Mouse (Mus musculus) forebrain, embryonic 16.5 days (tissue): Measurements from ENCODE around the gene Pam16. TPM values are rescaled to one million over a fixed set of nuclear protein-coding genes. Genes with fewer than 3 reads are reported as not detected.

Experiments
- ATAC-seq: fragments of 200-750 bp; cut with Nextera tagmentation; 2 replicates; pipeline ENCODE4 v1.8.0; 2017; ENCODE audit warnings: mild to moderate bottlenecking, moderate library complexity
- H3K27ac ChIP-seq: fragments of 300-500 bp; sonication (generic); 2 replicates; pipeline ENCODE4 v1.5.1; 2014; ENCODE audit warnings: low read length, control low read depth
- H3K27me3 ChIP-seq: fragments of 300-500 bp; sonication (generic); replicated peaks from 2 replicates; pipeline ENCODE4 v1.6.1; 2014; ENCODE audit warnings: low read length; ENCODE audit not compliant: control insufficient read depth, insufficient read depth
- H3K36me3 ChIP-seq: fragments of 300-500 bp; sonication (generic); 2 replicates; pipeline ENCODE4 v1.6.1; 2014; ENCODE audit not compliant: control insufficient read depth, insufficient read depth
- H3K4me1 ChIP-seq: fragments of 300-500 bp; sonication (generic); replicated peaks from 2 replicates; pipeline ENCODE4 v1.6.1; 2014; ENCODE audit warnings: low read length; ENCODE audit not compliant: control insufficient read depth, insufficient read depth
- H3K4me2 ChIP-seq: fragments of 300-500 bp; sonication (generic); 2 replicates; pipeline ENCODE4 v1.6.1; 2014; ENCODE audit warnings: mild to moderate bottlenecking, low read length, control low read depth
- H3K4me3 ChIP-seq: fragments of 300-500 bp; sonication (generic); replicated peaks from 2 replicates; pipeline ENCODE4 v1.5.1; 2014; ENCODE audit warnings: mild to moderate bottlenecking, low read length, control low read depth
- H3K9ac ChIP-seq: fragments of 300-500 bp; sonication (generic); replicated peaks from 2 replicates; pipeline ENCODE4 v1.6.1; 2014; ENCODE audit warnings: low read depth, low read length, control low read depth
- H3K9me3 ChIP-seq: fragments of 300-500 bp; sonication (generic); 2 replicates; pipeline ENCODE4 v1.6.1; 2016; ENCODE audit warnings: low read length; ENCODE audit not compliant: control insufficient read depth
- WGBS: fragments of 180-500 bp; shearing (Covaris S2); extraction: QIAGEN DNeasy Blood & Tissue Kit; methylation state at CpG from one replicate; pipeline ENCODE4 v1.1.7; 2014; 5-methylcytosine and 5-hydroxymethylcytosine counted together
- polyA plus RNA-seq: library from polyadenylated mRNA; unstranded; fragments of >200 nt; fragmentation: Nextera tagmentation; extraction: Ambion mirVana; gene quantifications from 2 replicates; pipeline ENCODE4 v1.2.1, GENCODE M21; 2015

The Pam16 gene
- polyA plus RNA-seq, 1 experiment from 2014 or later: 157 TPM

GRCm38 (mm10) chr16:4599616-4600015, 25.2 kb downstream of the Pam16 start:
- Histone ChIP-seq H3K9me3 (no peaks in the 10 kb centered on the region), H3K4me3 (no peak overlapping the region), H3K4me2 (no peak overlapping the region), H3K9ac (no peak overlapping the region), H3K27ac (no peak overlapping the region), H3K27me3 (no peaks in the 10 kb centered on the region), H3K4me1 (peaks cover 45% of the 10 kb centered on the region), H3K36me3 (no peaks in the 10 kb centered on the region)
- whole genome bisulfite sequencing: 86% methylated on average over 3 of the region's 3 CpGs
- ATAC-seq: no peak

DNA sequence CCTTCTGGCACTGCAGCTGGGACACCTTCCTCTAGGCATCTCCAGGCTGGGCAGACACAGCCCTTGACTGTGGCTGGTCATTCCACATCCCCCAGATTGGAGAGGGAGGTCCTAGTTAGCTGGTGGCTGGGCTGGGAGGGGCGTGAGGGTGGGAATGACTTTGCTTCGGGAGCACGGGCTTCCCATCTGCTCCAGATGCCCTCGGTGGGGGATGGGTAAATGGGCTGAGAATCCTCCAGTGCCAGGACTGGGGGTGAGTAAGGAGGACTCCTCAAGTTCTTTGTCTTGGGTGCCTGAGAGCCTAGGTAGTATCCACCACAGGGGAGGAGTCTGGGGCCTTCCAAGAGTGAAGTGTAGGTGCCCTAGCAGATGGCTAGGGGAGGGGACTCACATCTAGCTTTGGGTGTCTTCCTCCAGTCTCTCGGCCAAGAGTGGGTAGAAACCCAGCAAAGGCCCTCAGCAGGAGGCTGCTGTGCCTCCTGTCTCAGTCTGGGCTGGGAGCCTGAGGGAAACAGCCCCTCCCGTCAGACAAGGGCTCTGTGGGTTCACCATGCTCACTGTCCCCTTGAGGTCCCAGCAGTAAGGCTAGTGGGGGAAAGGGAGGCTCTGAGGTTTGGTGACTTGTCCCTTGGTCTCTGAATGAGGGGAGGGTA, 25.8 kb downstream of the Pam16 start:
- H3K9ac ChIP-seq: no peak overlapping the region
- H3K4me2 ChIP-seq: no peak overlapping the region

DNA sequence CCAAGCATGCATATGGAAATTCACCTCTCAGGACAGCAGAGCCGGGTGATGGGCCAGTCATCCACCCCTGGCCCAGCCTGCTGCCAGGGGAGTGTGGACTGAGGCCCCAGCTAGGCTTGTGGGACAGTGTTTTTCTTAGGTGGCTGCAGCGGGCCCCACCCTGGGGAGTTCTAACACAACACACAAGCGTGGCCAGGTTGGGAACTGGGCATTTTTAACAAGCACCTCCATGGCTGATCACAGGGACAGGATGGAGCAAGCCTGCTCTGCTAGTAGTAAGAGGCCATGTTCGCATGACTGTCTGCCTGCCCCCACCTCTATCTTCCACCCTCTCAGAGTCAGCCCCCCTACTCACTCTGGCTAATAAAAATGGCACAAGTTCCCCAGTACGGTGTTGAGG, 26.7 kb downstream of the Pam16 start:
- no peak for ATAC-seq
- Histone ChIP-seq H3K4me2 (no peak overlapping the region), H3K36me3 (no peaks in the 10 kb centered on the region), H3K27ac (no peak overlapping the region), H3K9me3 (no peaks in the 10 kb centered on the region), H3K9ac (peak overlapping the region; percentile 19), H3K4me3 (no peak overlapping the region), H3K4me1 (peaks cover 53% of the 10 kb centered on the region), H3K27me3 (no peaks in the 10 kb centered on the region)
- WGBS: 74% methylated on average over 5 of the region's 5 CpGs

More for the DNA sequence above, 25.8 kb downstream of the Pam16 start:
- Histone ChIP-seq H3K4me1 (peaks cover 45% of the 10 kb centered on the region), H3K4me3 (no peak overlapping the region), H3K36me3 (no peaks in the 10 kb centered on the region), H3K9me3 (no peaks in the 10 kb centered on the region), H3K27ac (no peak overlapping the region), H3K27me3 (no peaks in the 10 kb centered on the region)
- ATAC-seq: no peak
- WGBS: 21% methylated on average over 6 of the region's 6 CpGs

- Histone ChIP-seq H3K4me3 (no peak overlapping the region), H3K9me3 (no peaks in the 10 kb centered on the region), H3K27ac (0 out of 2 replicates have a peak overlapping the region, but pooled peaks have one; percentile 45), H3K9ac (0 out of 2 replicates have a peak overlapping the region, but pooled peaks have one; percentile 20), H3K4me1 (peaks cover 61% of the 10 kb centered on the region), H3K36me3 (no peaks in the 10 kb centered on the region), H3K4me2 (peak overlapping the region; percentile 91; the same call in 1 of the 2 replicates), H3K27me3 (no peaks in the 10 kb centered on the region)
- WGBS: 52% methylated on average over 7 of the region's 7 CpGs
- no peak for ATAC-seq
These were observed 27.5 kb downstream of the Pam16 start for GRCm38 (mm10) chr16:4597296-4597695.

DNA sequence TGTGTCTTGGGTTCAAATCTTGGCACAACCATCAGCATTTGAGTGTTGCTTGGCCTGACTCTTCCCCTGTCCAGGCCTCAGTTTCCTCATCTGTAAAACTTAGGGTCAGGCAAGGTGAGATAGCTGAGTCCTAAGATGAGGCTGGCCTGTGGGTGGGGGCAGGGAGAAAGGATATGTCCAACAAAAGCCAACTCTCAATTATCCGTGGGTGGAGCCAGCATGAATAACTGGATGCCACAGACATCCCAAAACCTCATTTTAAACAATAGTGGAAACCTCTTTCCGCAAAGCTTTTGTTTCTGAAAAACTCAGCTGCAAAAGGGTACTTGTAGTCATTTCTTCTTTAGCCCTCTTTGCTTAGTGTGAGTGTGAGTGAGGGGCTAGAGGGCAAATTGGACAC, 28.0 kb downstream of the Pam16 start:
- Histone ChIP-seq H3K27me3 (no peaks in the 10 kb centered on the region), H3K27ac (0 out of 2 replicates have a peak overlapping the region, but pooled peaks have one; percentile 45), H3K4me1 (peaks cover 57% of the 10 kb centered on the region), H3K36me3 (no peaks in the 10 kb centered on the region), H3K4me2 (peak overlapping the region; percentile 91; the same call in 1 of the 2 replicates), H3K4me3 (no peak overlapping the region), H3K9me3 (no peaks in the 10 kb centered on the region), H3K9ac (0 out of 2 replicates have a peak overlapping the region, but pooled peaks have one; percentile 20)
- no peak for ATAC-seq
- 27% methylated on average over 2 of the region's 2 CpGs for WGBS

GRCm38 (mm10) chr16:4596141-4596728, 28.6 kb downstream of the Pam16 start:
- Histone ChIP-seq H3K27me3 (no peaks in the 10 kb centered on the region), H3K27ac (peak overlapping the region; percentile 61; the same call in 1 of the 2 replicates), H3K4me1 (peaks cover 57% of the 10 kb centered on the region), H3K9ac (peak overlapping the region; percentile 83), H3K4me3 (peak overlapping the region; percentile 57), H3K4me2 (peak overlapping the region; percentile 91), H3K9me3 (no peaks in the 10 kb centered on the region), H3K36me3 (no peaks in the 10 kb centered on the region)
- ATAC-seq: 0 out of 2 replicates have a peak, but pooled peaks have one; percentile 5
- 7% methylated on average over 3 of the region's 3 CpGs for WGBS

DNA sequence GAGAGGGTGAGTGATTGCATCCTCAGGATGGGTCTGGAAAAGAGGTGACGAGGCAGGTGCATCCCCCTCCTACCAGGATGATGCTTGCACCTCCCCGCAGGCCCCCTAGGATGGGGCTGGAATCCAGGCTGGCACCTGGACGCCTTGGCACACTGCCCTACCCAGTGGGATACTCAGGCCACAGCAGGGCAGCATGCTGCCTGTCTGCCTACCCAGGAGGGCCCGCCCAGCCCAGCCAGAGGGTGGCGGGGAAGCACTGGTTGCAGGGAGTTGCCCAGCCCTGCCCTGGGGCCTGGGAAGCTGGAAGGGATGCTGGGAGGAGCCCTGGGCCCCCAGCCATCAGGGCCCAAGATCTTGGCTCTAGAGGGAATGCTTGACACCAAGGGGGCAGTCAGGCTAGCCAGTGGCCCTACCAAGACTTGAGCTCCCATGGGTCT, 29.2 kb downstream of the Pam16 start:
- Histone ChIP-seq H3K4me2 (peak overlapping the region; percentile 91), H3K4me1 (peaks cover 57% of the 10 kb centered on the region), H3K36me3 (no peaks in the 10 kb centered on the region; the same call in 1 of the 2 replicates), H3K27me3 (no peaks in the 10 kb centered on the region), H3K4me3 (peak overlapping the region; percentile 57), H3K9ac (peak overlapping the region; percentile 83), H3K27ac (peak overlapping the region; percentile 91), H3K9me3 (no peaks in the 10 kb centered on the region)
- ATAC-seq: no peak
- WGBS: 0% methylated on average over 5 of the region's 5 CpGs

DNA sequence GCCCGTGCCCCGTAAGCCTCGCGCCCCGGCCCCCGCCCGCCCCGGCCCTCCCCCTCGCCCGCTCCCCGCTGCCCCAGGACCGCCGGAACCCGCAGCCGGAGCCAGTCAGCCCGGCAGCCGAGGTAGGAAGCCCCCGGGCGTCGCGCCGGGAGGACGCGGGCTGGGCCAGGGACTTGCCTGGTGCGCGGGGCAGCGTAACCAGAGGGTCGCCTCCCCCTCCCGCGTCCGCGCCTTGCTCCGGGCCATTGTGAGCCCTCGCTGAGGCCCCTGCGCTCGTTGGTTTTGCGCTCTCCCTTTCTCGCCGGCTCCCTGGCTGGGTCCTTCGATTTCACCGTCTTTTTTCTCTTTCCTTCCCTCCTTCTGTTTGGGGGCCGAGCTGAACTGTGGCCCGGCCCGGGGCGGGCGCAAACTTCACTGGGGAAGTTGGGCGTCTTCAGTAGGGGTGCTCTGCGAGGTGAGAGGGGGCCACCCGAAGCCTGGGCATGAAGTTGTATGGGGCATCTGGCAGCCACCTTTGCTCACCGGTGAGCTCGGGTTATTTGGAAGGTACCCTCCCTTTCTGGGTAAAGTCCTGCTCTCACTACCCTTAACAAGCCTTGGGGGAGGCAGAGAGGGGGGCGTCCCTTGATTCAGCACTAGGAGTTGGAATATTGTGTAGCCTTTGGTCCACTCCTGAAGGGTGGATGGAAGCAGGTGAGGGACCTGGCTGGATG, 29.8 kb downstream of the Pam16 start:
- peak overlapping the region; percentile 57 for H3K4me3 ChIP-seq
- peak overlapping the region; percentile 91 for H3K4me2 ChIP-seq
- peaks cover 57% of the 10 kb centered on the region for H3K4me1 ChIP-seq
- H3K27ac ChIP-seq: peak overlapping the region; percentile 91
- no peaks in the 10 kb centered on the region for H3K9me3 ChIP-seq
- no peaks in the 10 kb centered on the region for H3K27me3 ChIP-seq
- peak overlapping the region; percentile 83 for H3K9ac ChIP-seq
- WGBS: 0% methylated on average over 43 of the region's 52 CpGs
- no peaks in the 10 kb centered on the region; the same call in 1 of the 2 replicates for H3K36me3 ChIP-seq
- peak; percentile 54 for ATAC-seq
